Mouse (Mus musculus) kidney, embryonic 16.5 days (tissue): ENCODE measurements around the gene Pax3. TPM values are rescaled to one million over a fixed set of nuclear protein-coding genes. Genes with fewer than 3 reads are reported as not detected.
A peak's percentile ranks its signal among the peaks of the same experiment; 100 is the strongest.

Source experiments
- ATAC-seq: fragments of 200-750 bp; cut with Nextera tagmentation; 2 replicates; pipeline ENCODE4 v1.8.0; 2017; ENCODE audit warnings: moderate TSS enrichment; ENCODE audit not compliant: low FRiP score, low TSS enrichment
- H3K27ac ChIP-seq: fragments of 300-500 bp; sonication (generic); 2 replicates; pipeline ENCODE4 v1.5.1; 2014; ENCODE audit warnings: low read length
- H3K27me3 ChIP-seq: fragments of 300-500 bp; sonication (generic); 2 replicates; pipeline ENCODE4 v1.6.1; 2014; ENCODE audit warnings: low read length, control low read depth, mixed read lengths; ENCODE audit not compliant: insufficient read depth
- H3K36me3 ChIP-seq: fragments of 300-500 bp; sonication (generic); 2 replicates; pipeline ENCODE4 v1.6.1; 2014; ENCODE audit warnings: low read length, control low read depth, mixed read lengths; ENCODE audit not compliant: insufficient read depth
- H3K4me1 ChIP-seq: fragments of 300-500 bp; sonication (generic); 2 replicates; pipeline ENCODE4 v1.6.1; 2014; ENCODE audit warnings: low read length, control low read depth, mixed read lengths; ENCODE audit not compliant: insufficient read depth
- H3K4me2 ChIP-seq: fragments of 300-500 bp; sonication (generic); replicated peaks from 2 replicates; pipeline ENCODE4 v1.6.1; 2014; ENCODE audit warnings: low read depth, low read length
- H3K4me3 ChIP-seq: fragments of 300-500 bp; sonication (generic); 2 replicates; pipeline ENCODE4 v1.5.1; 2014; ENCODE audit warnings: mild to moderate bottlenecking, low read length
- H3K9ac ChIP-seq: fragments of 300-500 bp; sonication (generic); replicated peaks from 2 replicates; pipeline ENCODE4 v1.6.1; 2014; ENCODE audit warnings: low read length
- H3K9me3 ChIP-seq: fragments of 300-500 bp; sonication (generic); 2 replicates; pipeline ENCODE4 v1.6.1; 2016; ENCODE audit warnings: low read length, control low read depth
- WGBS: fragments of 180-500 bp; shearing (Covaris S2); extraction: QIAGEN DNeasy Blood & Tissue Kit; methylation state at CpG from one replicate; pipeline ENCODE4 v1.1.7; 2014; 5-methylcytosine and 5-hydroxymethylcytosine counted together
- polyA plus RNA-seq: library from polyadenylated mRNA; unstranded; fragments of >200 nt; fragmentation: Nextera tagmentation; extraction: Ambion mirVana; gene quantifications from 2 replicates; pipeline ENCODE4 v1.2.1, GENCODE M21; 2015

Pax3 gene
- polyA plus RNA-seq, 1 experiment from 2014 or later = 0.05 TPM

GRCm38 (mm10) chr1:78200191-78200590, 3.3 kb upstream of the Pax3 start:
- H3K9ac ChIP-seq = no peak overlapping the region
- no peak overlapping the region for H3K4me2 ChIP-seq
- H3K4me1 ChIP-seq = peaks cover 12% of the 10 kb centered on the region
- no peaks in the 10 kb centered on the region for H3K36me3 ChIP-seq
- no peaks in the 10 kb centered on the region for H3K9me3 ChIP-seq
- no peak overlapping the region for H3K4me3 ChIP-seq
- no peak for ATAC-seq
- H3K27me3 ChIP-seq = peaks cover 96% of the 10 kb centered on the region
- 3% methylated on average over 15 of the region's 15 CpGs for WGBS
- no peak overlapping the region for H3K27ac ChIP-seq

GRCm38 (mm10) chr1:78199221-78199620, 2.3 kb upstream of the Pax3 start:
- H3K36me3 ChIP-seq = no peaks in the 10 kb centered on the region
- 0% methylated on average over 9 of the region's 9 CpGs for WGBS
- H3K4me3 ChIP-seq = no peak overlapping the region
- peaks cover 12% of the 10 kb centered on the region for H3K4me1 ChIP-seq
- H3K9ac ChIP-seq = no peak overlapping the region
- no peak for ATAC-seq
- H3K4me2 ChIP-seq = no peak overlapping the region
- peaks cover 96% of the 10 kb centered on the region for H3K27me3 ChIP-seq
- no peaks in the 10 kb centered on the region for H3K9me3 ChIP-seq
- no peak overlapping the region for H3K27ac ChIP-seq

GRCm38 (mm10) chr1:78198319-78198940, 1.5 kb upstream of the Pax3 start:
- Histone ChIP-seq H3K4me1 (peaks cover 12% of the 10 kb centered on the region), H3K4me2 (no peak overlapping the region), H3K9me3 (no peaks in the 10 kb centered on the region), H3K9ac (no peak overlapping the region), H3K36me3 (no peaks in the 10 kb centered on the region), H3K4me3 (no peak overlapping the region), H3K27ac (no peak overlapping the region), H3K27me3 (peaks cover 95% of the 10 kb centered on the region)
- WGBS = under 1% methylated on average over 9 of the region's 9 CpGs
- ATAC-seq = no peak

- Histone ChIP-seq H3K36me3 (no peaks in the 10 kb centered on the region), H3K4me3 (peak overlapping the region; percentile 32), H3K27me3 (peaks cover 95% of the 10 kb centered on the region), H3K9me3 (no peaks in the 10 kb centered on the region), H3K4me1 (peaks cover 12% of the 10 kb centered on the region), H3K4me2 (peak overlapping the region; percentile 42; the same call in 1 of the 2 replicates), H3K27ac (no peak overlapping the region), H3K9ac (no peak overlapping the region)
- 1% methylated on average over 21 of the region's 21 CpGs for WGBS
- ATAC-seq = no peak
Observed at GRCm38 (mm10) chr1:78197351-78198234, 659 bp upstream of the Pax3 start.

- H3K4me3 ChIP-seq = peak overlapping the region; percentile 32
- H3K27me3 ChIP-seq = peaks cover 97% of the 10 kb centered on the region
- H3K9me3 ChIP-seq = no peaks in the 10 kb centered on the region
- H3K27ac ChIP-seq = no peak overlapping the region
- H3K9ac ChIP-seq = no peak overlapping the region
- WGBS = under 1% methylated on average over 42 of the region's 42 CpGs
- peak overlapping the region; percentile 42 for H3K4me2 ChIP-seq
- ATAC-seq = no peak
- H3K4me1 ChIP-seq = peaks cover 12% of the 10 kb centered on the region
- no peaks in the 10 kb centered on the region for H3K36me3 ChIP-seq
Observed at GRCm38 (mm10) chr1:78195771-78196712, 892 bp downstream of the Pax3 start.

GRCm38 (mm10) chr1:78195145-78195544, 1.8 kb downstream of the Pax3 start:
- H3K4me1 ChIP-seq = peaks cover 12% of the 10 kb centered on the region
- WGBS = 2% methylated on average over 21 of the region's 21 CpGs
- no peak overlapping the region for H3K27ac ChIP-seq
- no peak overlapping the region for H3K4me2 ChIP-seq
- ATAC-seq = no peak
- peaks cover 99% of the 10 kb centered on the region for H3K27me3 ChIP-seq
- no peaks in the 10 kb centered on the region for H3K9me3 ChIP-seq
- H3K36me3 ChIP-seq = no peaks in the 10 kb centered on the region
- no peak overlapping the region for H3K4me3 ChIP-seq
- no peak overlapping the region for H3K9ac ChIP-seq

- Histone ChIP-seq H3K9me3 (no peaks in the 10 kb centered on the region), H3K4me2 (no peak overlapping the region), H3K4me3 (no peak overlapping the region), H3K27ac (no peak overlapping the region), H3K36me3 (no peaks in the 10 kb centered on the region), H3K4me1 (peaks cover 15% of the 10 kb centered on the region), H3K27me3 (peaks cover 99% of the 10 kb centered on the region), H3K9ac (no peak overlapping the region)
- 13% methylated on average over 6 of the region's 6 CpGs for WGBS
- ATAC-seq = no peak
Observed at GRCm38 (mm10) chr1:78194381-78195047, 2.4 kb downstream of the Pax3 start.

GRCm38 (mm10) chr1:78193465-78193991, 3.4 kb downstream of the Pax3 start:
- peak overlapping the region; percentile 22; the same call in 1 of the 2 replicates for H3K4me3 ChIP-seq

More at GRCm38 (mm10) chr1:78193465-78193991, 3.4 kb downstream of the Pax3 start:
- Histone ChIP-seq H3K4me1 (peaks cover 21% of the 10 kb centered on the region), H3K9ac (no peak overlapping the region), H3K27me3 (peaks cover 99% of the 10 kb centered on the region), H3K36me3 (no peaks in the 10 kb centered on the region), H3K4me2 (no peak overlapping the region), H3K9me3 (no peaks in the 10 kb centered on the region), H3K27ac (no peak overlapping the region)
- ATAC-seq = no peak
- 2% methylated on average over 20 of the region's 20 CpGs for WGBS
